Mouse (Mus musculus): ENCODE results near the gene Zc3h12d. TPM values are rescaled to one million over a fixed set of nuclear protein-coding genes. Genes with fewer than 3 reads are reported as not detected.

Gene Zc3h12d
- polyA plus RNA-seq, 1 experiment from 2014 or later: 0.07 TPM

- DNase-seq (ENCODE audit: low spot score) (no peak), ATAC-seq (ENCODE audit: insufficient number of reproducible peaks, low FRiP score, low TSS enrichment, low read depth) (no peak)
- H3K9ac ChIP-seq (ENCODE audit: low read length): no peak overlapping the region
- H3K4me3 ChIP-seq (ENCODE audit: low read depth, low read length): no peak overlapping the region
- no peak overlapping the region for H3K27ac ChIP-seq (replicated peaks; ENCODE audit: low read depth, low read length)
- H3K9me3 ChIP-seq (ENCODE audit: control insufficient read depth, low read length): no peaks in the 10 kb centered on the region
- H3K4me1 ChIP-seq (ENCODE audit: control insufficient read depth, insufficient read depth, low read length): no peaks in the 10 kb centered on the region
- H3K4me2 ChIP-seq (ENCODE audit: low read depth, severe bottlenecking): no peak overlapping the region
- WGBS: 92% methylated on average over 5 of the region's 5 CpGs
- H3K36me3 ChIP-seq (ENCODE audit: control insufficient read depth, insufficient read depth, low read length): peaks cover 21% of the 10 kb centered on the region; the same call in 1 of the 2 replicates
- no peaks in the 10 kb centered on the region for H3K27me3 ChIP-seq (ENCODE audit: control insufficient read depth, insufficient read depth, low read length)
Measured at GRCm38 (mm10) chr10:7904157-7904556, 71.9 kb downstream of the Zc3h12d start.

- no peak for DNase-seq (ENCODE audit: low spot score)
- WGBS: 90% methylated on average over 12 of the region's 12 CpGs
- H3K4me2 ChIP-seq (ENCODE audit: low read depth, severe bottlenecking): no peak overlapping the region
- peaks cover 26% of the 10 kb centered on the region; the same call in 1 of the 2 replicates for H3K36me3 ChIP-seq (ENCODE audit: control insufficient read depth, insufficient read depth, low read length)
- no peak for ATAC-seq (ENCODE audit: insufficient number of reproducible peaks, low FRiP score, low TSS enrichment, low read depth)
- no peaks in the 10 kb centered on the region for H3K27me3 ChIP-seq (ENCODE audit: control insufficient read depth, insufficient read depth, low read length)
- no peak overlapping the region for H3K27ac ChIP-seq (replicated peaks; ENCODE audit: low read depth, low read length)
- H3K9ac ChIP-seq (ENCODE audit: low read length): no peak overlapping the region
- H3K9me3 ChIP-seq (ENCODE audit: control insufficient read depth, low read length): no peaks in the 10 kb centered on the region
- H3K4me1 ChIP-seq (ENCODE audit: control insufficient read depth, insufficient read depth, low read length): no peaks in the 10 kb centered on the region
- H3K4me3 ChIP-seq (ENCODE audit: low read depth, low read length): no peak overlapping the region
Measured at GRCm38 (mm10) chr10:7907151-7907550, 74.9 kb downstream of the Zc3h12d start.

DNA sequence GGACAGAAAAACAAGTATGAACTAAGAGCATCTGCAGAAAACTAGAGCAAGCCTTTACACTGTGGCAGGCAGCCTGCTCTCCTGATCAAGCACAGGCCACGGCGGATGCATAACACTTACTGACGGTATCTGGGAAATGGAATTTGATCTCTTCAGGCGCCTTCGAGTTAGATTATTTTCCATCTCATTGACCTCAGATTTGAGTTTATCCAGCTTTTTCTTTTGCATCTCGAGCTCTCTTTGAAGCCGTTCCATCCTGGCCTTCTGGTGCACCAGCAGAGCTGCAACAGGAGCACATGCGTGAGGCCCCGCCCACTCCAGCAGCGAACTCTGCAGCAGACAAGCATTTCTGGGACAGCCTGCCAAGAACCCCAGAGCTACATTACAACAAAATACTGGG is 79.0 kb downstream of the Zc3h12d start:
- no peaks in the 10 kb centered on the region for H3K9me3 ChIP-seq (ENCODE audit: control insufficient read depth, low read length)
- H3K4me3 ChIP-seq (ENCODE audit: low read depth, low read length): no peak overlapping the region
- ATAC-seq (ENCODE audit: insufficient number of reproducible peaks, low FRiP score, low TSS enrichment, low read depth) (no peak), DNase-seq (ENCODE audit: low spot score) (no peak)
- H3K36me3 ChIP-seq (ENCODE audit: control insufficient read depth, insufficient read depth, low read length): peaks cover 23% of the 10 kb centered on the region; the same call in 1 of the 2 replicates
- no peak overlapping the region for H3K9ac ChIP-seq (ENCODE audit: low read length)
- no peaks in the 10 kb centered on the region for H3K4me1 ChIP-seq (ENCODE audit: control insufficient read depth, insufficient read depth, low read length)
- H3K27ac ChIP-seq (replicated peaks; ENCODE audit: low read depth, low read length): no peak overlapping the region
- no peak overlapping the region for H3K4me2 ChIP-seq (ENCODE audit: low read depth, severe bottlenecking)
- 85% methylated on average over 10 of the region's 10 CpGs for WGBS
- H3K27me3 ChIP-seq (ENCODE audit: control insufficient read depth, insufficient read depth, low read length): no peaks in the 10 kb centered on the region

Small RNA genes lying within 50 kb of the gene (microRNA-seq; reads per million reads assigned to microRNA genes)
- 1.2 reads per million for gene Mir5104

Other genes with a start within 250 kb of the Zc3h12d start
- 0.88 and 1.1 TPM in 2 replicates for gene Lrp11, start 242.7 kb upstream of the Zc3h12d start, polyA plus RNA-seq (2014; fragmentation: Nextera tagmentation; extraction: Ambion mirVana)
- gene Nup43, start 165.0 kb upstream of the Zc3h12d start, polyA plus RNA-seq (2014; fragmentation: Nextera tagmentation; extraction: Ambion mirVana): 80.2 and 81.0 TPM in 2 replicates
- 117 and 120 TPM in 2 replicates for gene Pcmt1, start 151.3 kb upstream of the Zc3h12d start, polyA plus RNA-seq (2014; fragmentation: Nextera tagmentation; extraction: Ambion mirVana)
- 8.5 and 9.3 TPM in 2 replicates for gene Lats1, start 151.3 kb upstream of the Zc3h12d start, polyA plus RNA-seq (2014; fragmentation: Nextera tagmentation; extraction: Ambion mirVana)
- 81.4 and 88.6 TPM in 2 replicates for gene Katna1, start 106.5 kb upstream of the Zc3h12d start, polyA plus RNA-seq (2014; fragmentation: Nextera tagmentation; extraction: Ambion mirVana)
- gene Ginm1, start 39.6 kb upstream of the Zc3h12d start, polyA plus RNA-seq (2014; fragmentation: Nextera tagmentation; extraction: Ambion mirVana): 51.4 and 53.9 TPM in 2 replicates
- gene Ppil4, start 39.6 kb upstream of the Zc3h12d start, polyA plus RNA-seq (2014; fragmentation: Nextera tagmentation; extraction: Ambion mirVana): 46.9 and 51.7 TPM in 2 replicates
- gene Tab2, start 123.8 kb downstream of the Zc3h12d start, polyA plus RNA-seq (2014; fragmentation: Nextera tagmentation; extraction: Ambion mirVana): 30.3 and 30.8 TPM in 2 replicates